Mouse (Mus musculus): ENCODE data around the gene Dgki. TPM values are rescaled to one million over a fixed set of nuclear protein-coding genes. Genes with fewer than 3 reads are reported as not detected.

Dgki gene
- total and polyA plus RNA-seq, 3 experiments, result not detected

DNA sequence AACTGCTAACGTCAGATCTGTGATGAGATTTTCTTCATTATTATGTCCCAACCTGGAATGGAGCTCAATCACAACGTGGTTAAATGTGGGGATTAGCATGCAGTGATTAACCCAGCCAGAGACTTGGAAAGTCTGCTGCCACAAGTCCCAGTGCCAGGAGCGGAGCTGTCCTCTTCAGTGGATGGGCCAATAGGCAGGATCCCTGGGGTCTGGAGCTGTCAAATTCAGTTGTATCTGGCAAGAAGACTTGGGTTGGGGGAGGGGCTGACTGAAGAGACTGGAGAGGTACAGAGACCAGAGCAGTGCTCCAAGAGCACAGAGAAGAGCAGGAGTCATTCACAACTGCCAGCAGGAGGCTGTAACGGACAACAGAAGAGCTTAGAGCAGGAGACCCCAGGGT lies 97.1 kb downstream of the Dgki start:
- H3K4me1 ChIP-seq (ENCODE audit: control insufficient read depth in 1 of 2, insufficient read depth in 2 of 2, low read length in 2 of 2), result no peaks in the 10 kb centered on the region
- H3K27me3 ChIP-seq (ENCODE audit: control insufficient read depth in 1 of 2, insufficient read depth in 2 of 2, low read length in 2 of 2), result no peaks in the 10 kb centered on the region
- H3K27ac ChIP-seq (ENCODE audit: control insufficient read depth, low read depth, low read length), result no peak overlapping the region
- H3K79me2 ChIP-seq (ENCODE audit: control insufficient read depth, insufficient read depth, low read length, poor library complexity), result no peaks in the 10 kb centered on the region
- no peak overlapping the region for H3K9ac ChIP-seq (ENCODE audit: control insufficient read depth, low read depth, low read length, poor library complexity, severe bottlenecking)
- H3K36me3 ChIP-seq (ENCODE audit: control insufficient read depth in 1 of 2, insufficient read depth in 2 of 2, low read length in 2 of 2), result no peaks in the 10 kb centered on the region
- no peaks in the 10 kb centered on the region for H3K9me3 ChIP-seq (replicated peaks; ENCODE audit: insufficient read depth, low read length)
- TF ChIP-seq MAFK (IDR thresholded peaks at IDR 0.05; ENCODE audit: borderline replicate concordance, low read depth, low read length), result no peak
- no peak for DNase-seq (ENCODE audit: low read depth, low spot score)
- H3K4me3 ChIP-seq (ENCODE audit: control insufficient read depth in 1 of 2, insufficient read depth in 1 of 2, low read depth in 2 of 2, low read length in 2 of 2), result no peak overlapping the region

DNA sequence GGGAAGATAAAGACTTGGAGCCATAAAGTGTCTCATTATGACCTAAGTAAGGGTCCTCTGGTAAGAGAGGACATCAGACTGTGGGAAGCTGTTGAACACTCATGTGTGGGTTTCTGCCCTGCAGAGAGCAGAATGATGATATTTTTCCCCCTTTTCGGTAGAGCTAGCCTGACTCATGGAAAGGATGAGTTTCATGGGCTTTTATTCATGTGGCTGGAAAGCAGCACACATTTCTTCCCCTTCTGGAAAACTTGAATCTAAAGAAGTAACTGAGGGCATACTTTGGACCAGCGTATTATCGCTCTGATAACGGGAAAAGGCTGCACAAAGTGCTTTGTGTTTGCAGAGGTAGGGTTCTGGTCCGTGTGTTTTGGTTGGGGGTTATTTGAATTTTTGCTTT lies 99.1 kb downstream of the Dgki start:
- Histone ChIP-seq H3K9ac (ENCODE audit: control insufficient read depth, low read depth, low read length, poor library complexity, severe bottlenecking) (no peak overlapping the region), H3K79me2 (ENCODE audit: control insufficient read depth, insufficient read depth, low read length, poor library complexity) (no peaks in the 10 kb centered on the region), H3K27ac (ENCODE audit: control insufficient read depth, low read depth, low read length) (no peak overlapping the region), H3K4me1 (ENCODE audit: control insufficient read depth in 1 of 2, insufficient read depth in 2 of 2, low read length in 2 of 2) (no peaks in the 10 kb centered on the region), H3K27me3 (ENCODE audit: control insufficient read depth in 1 of 2, insufficient read depth in 2 of 2, low read length in 2 of 2) (no peaks in the 10 kb centered on the region), H3K9me3 (replicated peaks; ENCODE audit: insufficient read depth, low read length) (no peaks in the 10 kb centered on the region), H3K4me3 (ENCODE audit: control insufficient read depth in 1 of 2, insufficient read depth in 1 of 2, low read depth in 2 of 2, low read length in 2 of 2) (no peak overlapping the region), H3K36me3 (ENCODE audit: control insufficient read depth in 1 of 2, insufficient read depth in 2 of 2, low read length in 2 of 2) (no peaks in the 10 kb centered on the region)
- DNase-seq (ENCODE audit: low read depth, low spot score), result no peak
- no peak for TF ChIP-seq POLR2A (IDR thresholded peaks at IDR 0.05; ENCODE audit: control insufficient read depth in 1 of 2, insufficient read depth in 1 of 2, low read depth in 1 of 2, low read length in 2 of 2, poor library complexity in 1 of 2)
- TF ChIP-seq USF1 (IDR thresholded peaks at IDR 0.05; ENCODE audit: low read depth, low read length), result no peak
- no peak for TF ChIP-seq MAFK (IDR thresholded peaks at IDR 0.05; ENCODE audit: borderline replicate concordance, low read depth, low read length)
- TF ChIP-seq NELFE (IDR thresholded peaks at IDR 0.05; ENCODE audit: low read depth, low read length), result no peak
- TF ChIP-seq POLR2AphosphoS5 (IDR thresholded peaks at IDR 0.05; ENCODE audit: borderline replicate concordance, low read depth, low read length), result no peak
- no peak for TF ChIP-seq NRF1 (IDR thresholded peaks at IDR 0.05; ENCODE audit: insufficient read depth, low read depth, low read length, poor library complexity, severe bottlenecking)
- no peak for TF ChIP-seq MYB (IDR thresholded peaks at IDR 0.05; ENCODE audit: low read depth, low read length)
- TF ChIP-seq SIN3A (IDR thresholded peaks at IDR 0.05; ENCODE audit: low read length), result no peak
- no peak for TF ChIP-seq ZMIZ1 (IDR thresholded peaks at IDR 0.05; ENCODE audit: low read depth, low read length)
- TF ChIP-seq CTCF (IDR thresholded peaks at IDR 0.05 in 2 of 3, conservative IDR thresholded peaks at IDR 0.05 in 1 of 3; ENCODE audit: control insufficient read depth in 1 of 3, insufficient read depth in 1 of 3, low read depth in 2 of 3, low read length in 3 of 3, poor library complexity in 1 of 3, severe bottlenecking in 1 of 3), result no peak
- TF ChIP-seq CHD1 (IDR thresholded peaks at IDR 0.05; ENCODE audit: low read depth, low read length), result no peak
- no peak for TF ChIP-seq ELF1 (IDR thresholded peaks at IDR 0.05; ENCODE audit: low read depth, low read length)
- TF ChIP-seq MXI1 (IDR thresholded peaks at IDR 0.05; ENCODE audit: low read depth, low read length), result no peak
- no peak for TF ChIP-seq ZC3H11A (IDR thresholded peaks at IDR 0.05; ENCODE audit: low read depth, low read length)
- no peak for TF ChIP-seq RAD21 (IDR thresholded peaks at IDR 0.05; ENCODE audit: low read depth, low read length)
- TF ChIP-seq GATA1 (IDR thresholded peaks at IDR 0.05; ENCODE audit: low read depth, low read length), result no peak
- TF ChIP-seq KAT2A (conservative IDR thresholded peaks at IDR 0.05; ENCODE audit: low read depth, low read length), result no peak
- no peak for TF ChIP-seq UBTF (IDR thresholded peaks at IDR 0.05; ENCODE audit: borderline replicate concordance, insufficient read depth, low read depth, low read length)
- no peak for TF ChIP-seq SMC3 (IDR thresholded peaks at IDR 0.05; ENCODE audit: low read depth, low read length)
- no peak for TF ChIP-seq MAX (IDR thresholded peaks at IDR 0.05; ENCODE audit: low read length)
